Mouse (Mus musculus) thymus, adult 2 months (tissue): ENCODE data around the gene Naa60.

Experiments used
- CTCF ChIP-seq: fragments of 200-500 bp; IDR thresholded peaks from 2 replicates; pipeline ENCODE4 v1.5.1; 2012; ENCODE audit warnings: mild to moderate bottlenecking, control low read depth, low read length, moderate library complexity, borderline replicate concordance; ENCODE audit not compliant: control insufficient read depth, poor library complexity, insufficient read depth; ENCODE audit errors: extremely low read depth
- POLR2A ChIP-seq: fragments of 200-500 bp; IDR thresholded peaks from 2 replicates; pipeline ENCODE4 v1.6.1; 2012; ENCODE audit warnings: mild to moderate bottlenecking, low read length, control low read depth, moderate library complexity; ENCODE audit not compliant: control insufficient read depth, poor library complexity, insufficient read depth; ENCODE audit errors: extremely low read depth

DNA sequence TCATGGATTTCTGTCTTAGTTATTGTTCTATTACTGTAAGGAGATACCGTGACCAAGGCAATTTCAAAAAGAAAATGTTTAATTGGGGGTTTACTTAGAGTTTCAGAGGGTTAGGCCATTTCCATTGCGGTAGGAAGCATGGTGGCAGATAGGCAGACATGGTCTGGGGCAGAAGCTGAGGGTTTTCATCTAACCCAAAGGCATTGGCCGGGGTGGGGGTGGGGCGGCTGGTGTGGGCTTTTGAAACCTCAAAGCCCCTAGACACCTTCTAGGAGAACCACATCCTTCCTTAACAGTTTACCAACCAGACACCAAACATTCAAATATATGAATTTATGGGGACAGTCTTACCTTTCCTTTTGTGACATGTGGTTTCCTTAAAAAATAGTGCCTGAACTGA, 12.9 kb upstream of the Naa60 start:
- TF ChIP-seq CTCF, result no peak
- TF ChIP-seq POLR2A, result no peak
